Mouse (Mus musculus) neural tube, embryonic 11.5 days (tissue): ENCODE results near the gene Gpatch2l. TPM values are rescaled to one million over a fixed set of nuclear protein-coding genes. Genes with fewer than 3 reads are reported as not detected.

ENCODE experiments used
- ATAC-seq: fragments of 200-750 bp; cut with Nextera tagmentation; 2 replicates; pipeline ENCODE4 v1.8.0; 2017; ENCODE audit warnings: moderate number of reproducible peaks, mild to moderate bottlenecking, moderate TSS enrichment, moderate library complexity; ENCODE audit not compliant: insufficient read depth, low FRiP score, low TSS enrichment
- DNase-seq: peaks from one replicate; pipeline ENCODE4 v3.0.0-alpha.2; 2015; ENCODE audit warnings: low spot score
- H3K27ac ChIP-seq: fragments of 300-500 bp; sonication (generic); 2 replicates; pipeline ENCODE4 v1.5.1; 2014; ENCODE audit warnings: low read depth, mild to moderate bottlenecking, low read length
- H3K27me3 ChIP-seq: fragments of 300-500 bp; sonication (generic); 2 replicates; pipeline ENCODE4 v1.6.1; 2014; ENCODE audit warnings: mild to moderate bottlenecking, low read length, mixed read lengths; ENCODE audit not compliant: control insufficient read depth, insufficient read depth
- H3K36me3 ChIP-seq: fragments of 300-500 bp; sonication (generic); 2 replicates; pipeline ENCODE4 v1.6.1; 2014; ENCODE audit warnings: mild to moderate bottlenecking, low read length, moderate library complexity, mixed read lengths; ENCODE audit not compliant: control insufficient read depth, insufficient read depth
- H3K4me1 ChIP-seq: fragments of 300-500 bp; sonication (generic); 2 replicates; pipeline ENCODE4 v1.6.1; 2014; ENCODE audit warnings: low read length, mixed read lengths; ENCODE audit not compliant: control insufficient read depth, insufficient read depth
- H3K4me2 ChIP-seq: fragments of 300-500 bp; sonication (generic); 2 replicates; pipeline ENCODE4 v1.6.1; 2014; ENCODE audit warnings: low read depth, mild to moderate bottlenecking, moderate library complexity
- H3K4me3 ChIP-seq: fragments of 300-500 bp; sonication (generic); 2 replicates; pipeline ENCODE4 v1.5.1; 2014; ENCODE audit warnings: low read depth, low read length
- H3K9ac ChIP-seq: fragments of 300-500 bp; sonication (generic); 2 replicates; pipeline ENCODE4 v1.6.1; 2014; ENCODE audit warnings: mild to moderate bottlenecking, low read length
- H3K9me3 ChIP-seq: fragments of 300-500 bp; sonication (generic); 2 replicates; pipeline ENCODE4 v1.6.1; 2016; ENCODE audit warnings: low read length; ENCODE audit not compliant: control insufficient read depth
- WGBS: fragments of 180-500 bp; shearing (Covaris S2); extraction: QIAGEN DNeasy Blood & Tissue Kit; methylation state at CpG from one replicate; pipeline ENCODE4 v1.1.7; 2014; 5-methylcytosine and 5-hydroxymethylcytosine counted together
- polyA plus RNA-seq: library from polyadenylated mRNA; unstranded; fragments of >200 nt; fragmentation: Nextera tagmentation; extraction: Ambion mirVana; gene quantifications from 2 replicates; pipeline ENCODE4 v1.2.1, GENCODE M21; 2014

Gpatch2l gene
- 18.2 and 21.9 TPM in 2 replicates for polyA plus RNA-seq

- Histone ChIP-seq H3K27ac (peak within 1 kb of the TSS; percentile 58; the same call in 1 of the 2 replicates), H3K9me3 (no peaks in the 10 kb centered on the region), H3K27me3 (no peaks in the 10 kb centered on the region), H3K4me2 (peak within 1 kb of the TSS; percentile 91), H3K4me3 (peak within 1 kb of the TSS; percentile 77), H3K4me1 (peaks cover 6% of the 10 kb centered on the region; the same call in 1 of the 2 replicates), H3K36me3 (no peaks in the 10 kb centered on the region), H3K9ac (peak within 1 kb of the TSS; percentile 79)
- ATAC-seq (peak; percentile 99), DNase-seq (peak; percentile 96)
- 1% methylated on average over 58 of the region's 58 CpGs for WGBS
Observed at GRCm38 (mm10) chr12:86241604-86242536, at the start of gene Gpatch2l. TSS of gene Gpatch2l (plus strand) at chr12:86241858.

GRCm38 (mm10) chr12:86192036-86192449, 49.6 kb upstream of the Gpatch2l start:
- Histone ChIP-seq H3K4me3 (no peak overlapping the region), H3K36me3 (no peaks in the 10 kb centered on the region), H3K27me3 (no peaks in the 10 kb centered on the region), H3K9me3 (no peaks in the 10 kb centered on the region), H3K27ac (no peak overlapping the region), H3K9ac (no peak overlapping the region), H3K4me2 (no peak overlapping the region), H3K4me1 (0 out of 2 replicates have a peak, but pooled peaks cover 3% of the 10 kb centered on the region)
- DNase-seq (peak; percentile 62), ATAC-seq (no peak)
- WGBS: 51% methylated on average over 15 of the region's 15 CpGs

GRCm38 (mm10) chr12:86196944-86197343, 44.7 kb upstream of the Gpatch2l start:
- no peaks in the 10 kb centered on the region for H3K9me3 ChIP-seq
- 93% methylated on average over 7 of the region's 7 CpGs for WGBS
- ATAC-seq: no peak
- no peaks in the 10 kb centered on the region for H3K36me3 ChIP-seq
- H3K9ac ChIP-seq: no peak overlapping the region
- no peak for DNase-seq
- H3K4me2 ChIP-seq: no peak overlapping the region
- 0 out of 2 replicates have a peak, but pooled peaks cover 3% of the 10 kb centered on the region for H3K4me1 ChIP-seq
- H3K27ac ChIP-seq: no peak overlapping the region
- no peak overlapping the region for H3K4me3 ChIP-seq
- H3K27me3 ChIP-seq: no peaks in the 10 kb centered on the region

GRCm38 (mm10) chr12:86203443-86204057, 38.1 kb upstream of the Gpatch2l start:
- H3K4me1 ChIP-seq: peaks cover 7% of the 10 kb centered on the region; the same call in 1 of the 2 replicates
- H3K9me3 ChIP-seq: no peaks in the 10 kb centered on the region
- no peak overlapping the region for H3K4me2 ChIP-seq
- DNase-seq: peak; percentile 50
- H3K9ac ChIP-seq: no peak overlapping the region
- no peak overlapping the region for H3K27ac ChIP-seq
- no peaks in the 10 kb centered on the region for H3K27me3 ChIP-seq
- H3K36me3 ChIP-seq: no peaks in the 10 kb centered on the region
- WGBS: 21% methylated on average over 8 of the region's 8 CpGs
- ATAC-seq: peak; percentile 85
- H3K4me3 ChIP-seq: no peak overlapping the region

GRCm38 (mm10) chr12:86211099-86211520, 30.5 kb upstream of the Gpatch2l start:
- no peak overlapping the region for H3K27ac ChIP-seq
- ATAC-seq (no peak; the same call in 1 of the 2 replicates), DNase-seq (no peak)
- peaks cover 46% of the 10 kb centered on the region for H3K27me3 ChIP-seq
- no peak overlapping the region for H3K9ac ChIP-seq
- H3K4me3 ChIP-seq: no peak overlapping the region
- WGBS: 2% methylated on average over 19 of the region's 19 CpGs
- H3K36me3 ChIP-seq: no peaks in the 10 kb centered on the region
- H3K9me3 ChIP-seq: no peaks in the 10 kb centered on the region
- 0 out of 2 replicates have a peak, but pooled peaks cover 3% of the 10 kb centered on the region for H3K4me1 ChIP-seq
- H3K4me2 ChIP-seq: no peak overlapping the region

GRCm38 (mm10) chr12:86212693-86213470, 28.8 kb upstream of the Gpatch2l start:
- peaks cover 46% of the 10 kb centered on the region for H3K27me3 ChIP-seq
- no peaks in the 10 kb centered on the region for H3K36me3 ChIP-seq
- 44% methylated on average over 15 of the region's 15 CpGs for WGBS
- H3K9ac ChIP-seq: no peak overlapping the region
- H3K27ac ChIP-seq: no peak overlapping the region
- H3K9me3 ChIP-seq: no peaks in the 10 kb centered on the region
- H3K4me3 ChIP-seq: no peak overlapping the region
- DNase-seq (peak; percentile 75), ATAC-seq (no peak)
- no peak overlapping the region for H3K4me2 ChIP-seq
- peaks cover 10% of the 10 kb centered on the region for H3K4me1 ChIP-seq

- Histone ChIP-seq H3K27ac (no peak overlapping the region), H3K4me2 (peak overlapping the region; percentile 9; the same call in 1 of the 2 replicates), H3K36me3 (no peaks in the 10 kb centered on the region), H3K9me3 (no peaks in the 10 kb centered on the region), H3K4me3 (no peak overlapping the region; the same call in 1 of the 2 replicates), H3K9ac (no peak overlapping the region), H3K4me1 (peaks cover 10% of the 10 kb centered on the region), H3K27me3 (peaks cover 46% of the 10 kb centered on the region)
- ATAC-seq: no peak
- 8% methylated on average over 24 of the region's 24 CpGs for WGBS
- peak; percentile 59 for DNase-seq
Observed at GRCm38 (mm10) chr12:86214201-86214600, 27.5 kb upstream of the Gpatch2l start.
